Mouse (Mus musculus): Measurements from ENCODE around the gene Spink4. TPM values are rescaled to one million over a fixed set of nuclear protein-coding genes. Genes with fewer than 3 reads are reported as not detected.

Spink4 gene
- polyA plus RNA-seq, 1 experiment from 2014 or later, result not detected

Other genes starting within 250 kb of the Spink4 start
- 46.7 and 50.6 TPM in 2 replicates for gene Aptx, start 216.9 kb upstream of the Spink4 start, polyA plus RNA-seq (2015; fragmentation: Nextera tagmentation; extraction: Ambion mirVana)
- 659 and 720 TPM in 2 replicates for gene Dnaja1, start 197.9 kb upstream of the Spink4 start, polyA plus RNA-seq (2015; fragmentation: Nextera tagmentation; extraction: Ambion mirVana)
- 110 and 117 TPM in 2 replicates for gene Smu1, start 162.1 kb upstream of the Spink4 start, polyA plus RNA-seq (2015; fragmentation: Nextera tagmentation; extraction: Ambion mirVana)
- gene B4galt1, start 66.0 kb upstream of the Spink4 start, polyA plus RNA-seq (2015; fragmentation: Nextera tagmentation; extraction: Ambion mirVana), result 5.8 and 6.4 TPM in 2 replicates
- gene Bag1, start 28.2 kb downstream of the Spink4 start, polyA plus RNA-seq (2015; fragmentation: Nextera tagmentation; extraction: Ambion mirVana), result 166 and 181 TPM in 2 replicates
- gene Chmp5, start 28.4 kb downstream of the Spink4 start, polyA plus RNA-seq (2015; fragmentation: Nextera tagmentation; extraction: Ambion mirVana), result 157 and 161 TPM in 2 replicates
- gene Nfx1, start 50.9 kb downstream of the Spink4 start, polyA plus RNA-seq (2015; fragmentation: Nextera tagmentation; extraction: Ambion mirVana), result 115 and 120 TPM in 2 replicates
- not detected in 2 replicates for gene Aqp7, start 128.1 kb downstream of the Spink4 start, polyA plus RNA-seq (2015; fragmentation: Nextera tagmentation; extraction: Ambion mirVana)
- gene Aqp3, start 178.1 kb downstream of the Spink4 start, polyA plus RNA-seq (2015; fragmentation: Nextera tagmentation; extraction: Ambion mirVana), result 0.24 and 0.41 TPM in 2 replicates
- 40.9 and 43.6 TPM in 2 replicates for gene Nol6, start 204.4 kb downstream of the Spink4 start, polyA plus RNA-seq (2015; fragmentation: Nextera tagmentation; extraction: Ambion mirVana)
- 51.1 and 57.5 TPM in 2 replicates for gene Ube2r2, start 215.7 kb downstream of the Spink4 start, polyA plus RNA-seq (2015; fragmentation: Nextera tagmentation; extraction: Ambion mirVana)

Measured in midbrain, embryonic 16.5 days (tissue).